Mouse (Mus musculus): ENCODE data around the gene Fbxl4.
"Not testable (repeated sequence)": the region's sequence is repeated elsewhere in the genome, so short reads cannot be mapped to it uniquely, and the experiment has no call there.

Gene Fbxl4

GRCm38 (mm10) chr4:22357266-22357930, at the start of gene Fbxl4:
TSS of gene Fbxl4 (plus strand) at chr4:22357543.
- no peak for DNase-seq (ENCODE audit: extremely low read depth, low read depth, low spot score)

GRCm38 (mm10) chr4:22314564-22314963, 42.8 kb upstream of the Fbxl4 start:
- no peak for DNase-seq (ENCODE audit: extremely low read depth, low read depth, low spot score)

- no peak for DNase-seq (ENCODE audit: extremely low read depth, low read depth, low spot score)
These were observed 14.3 kb upstream of the Fbxl4 start for GRCm38 (mm10) chr4:22342816-22343573.

GRCm38 (mm10) chr4:22349086-22349485, 8.3 kb upstream of the Fbxl4 start:
- not testable (repeated sequence) for DNase-seq (ENCODE audit: extremely low read depth, low read depth, low spot score)

GRCm38 (mm10) chr4:22357931-22358300, 573 bp downstream of the Fbxl4 start:
- no peak for DNase-seq (ENCODE audit: extremely low read depth, low read depth, low spot score)

GRCm38 (mm10) chr4:22358487-22358886, 1.1 kb downstream of the Fbxl4 start:
- DNase-seq (ENCODE audit: extremely low read depth, low read depth, low spot score) = no peak

GRCm38 (mm10) chr4:22367368-22367767, 10.0 kb downstream of the Fbxl4 start:
- DNase-seq (ENCODE audit: extremely low read depth, low read depth, low spot score) = no peak

GRCm38 (mm10) chr4:22378516-22378915, 21.2 kb downstream of the Fbxl4 start:
- DNase-seq (ENCODE audit: extremely low read depth, low read depth, low spot score) = no peak

- DNase-seq (ENCODE audit: extremely low read depth, low read depth, low spot score) = no peak
These were observed 23.3 kb downstream of the Fbxl4 start for GRCm38 (mm10) chr4:22380646-22381045.

GRCm38 (mm10) chr4:22383528-22384265, 26.4 kb downstream of the Fbxl4 start:
- no peak for DNase-seq (ENCODE audit: extremely low read depth, low read depth, low spot score)

GRCm38 (mm10) chr4:22390045-22390444, 32.7 kb downstream of the Fbxl4 start:
- no peak for DNase-seq (ENCODE audit: extremely low read depth, low read depth, low spot score)

GRCm38 (mm10) chr4:22392777-22393473, 35.6 kb downstream of the Fbxl4 start:
- no peak for DNase-seq (ENCODE audit: extremely low read depth, low read depth, low spot score)

GRCm38 (mm10) chr4:22395404-22395803, 38.1 kb downstream of the Fbxl4 start:
- no peak for DNase-seq (ENCODE audit: extremely low read depth, low read depth, low spot score)

- no peak for DNase-seq (ENCODE audit: extremely low read depth, low read depth, low spot score)
These were observed 39.2 kb downstream of the Fbxl4 start for GRCm38 (mm10) chr4:22396484-22397000.

GRCm38 (mm10) chr4:22397003-22397402, 39.7 kb downstream of the Fbxl4 start:
- no peak for DNase-seq (ENCODE audit: extremely low read depth, low read depth, low spot score)

- DNase-seq (ENCODE audit: extremely low read depth, low read depth, low spot score) = no peak
These were observed 44.7 kb downstream of the Fbxl4 start for GRCm38 (mm10) chr4:22402032-22402431.

GRCm38 (mm10) chr4:22402930-22403329, 45.6 kb downstream of the Fbxl4 start:
- DNase-seq (ENCODE audit: extremely low read depth, low read depth, low spot score) = no peak

GRCm38 (mm10) chr4:22420627-22421026, 63.3 kb downstream of the Fbxl4 start:
- DNase-seq (ENCODE audit: extremely low read depth, low read depth, low spot score) = no peak

- no peak for DNase-seq (ENCODE audit: extremely low read depth, low read depth, low spot score)
These were observed 65.1 kb downstream of the Fbxl4 start for GRCm38 (mm10) chr4:22422400-22422799.

GRCm38 (mm10) chr4:22428150-22428549, 70.8 kb downstream of the Fbxl4 start:
- no peak for DNase-seq (ENCODE audit: extremely low read depth, low read depth, low spot score)

GRCm38 (mm10) chr4:22469575-22469974, 112.2 kb downstream of the Fbxl4 start:
- DNase-seq (ENCODE audit: extremely low read depth, low read depth, low spot score) = no peak

All from fat pad, adult 2 months (tissue).